Mouse (Mus musculus) colon, adult 2 months (tissue): ENCODE measurements around the gene Zfr2. TPM values are rescaled to one million over a fixed set of nuclear protein-coding genes. Genes with fewer than 3 reads are reported as not detected.

Source experiments
- polyA plus RNA-seq: library from polyadenylated mRNA; depleted of rRNA; stranded (reverse); fragments of >200 nt; gene quantifications from 2 replicates; pipeline ENCODE4 v1.2.3, GENCODE M21; 2012; rRNA removed

Zfr2 gene
- 14.2 and 20.7 TPM in 2 replicates for polyA plus RNA-seq

GRCm38 (mm10) chr10:81232580-81233225, at the start of gene Zfr2:
Gene Zfr2, plus strand, starts transcription at chr10:81233155.

GRCm38 (mm10) chr10:81183805-81184204, 49.1 kb upstream of the Zfr2 start, which contains the start of gene 4930442H23Rik:
Gene 4930442H23Rik, minus strand, starts transcription at chr10:81183849.

GRCm38 (mm10) chr10:81201807-81202758, 30.9 kb upstream of the Zfr2 start, which contains the start of gene Nmrk2:
Gene Nmrk2, minus strand, starts transcription at chr10:81202051.

GRCm38 (mm10) chr10:81230438-81231332, 2.3 kb upstream of the Zfr2 start, which contains the start of gene Atcay:
Gene Atcay, minus strand, starts transcription at chr10:81230833.

GRCm38 (mm10) chr10:81252424-81253419, 19.8 kb downstream of the Zfr2 start, which contains the start of gene Matk:
Gene Matk, plus strand, starts transcription at chr10:81252935.

GRCm38 (mm10) chr10:81266211-81267105, 33.5 kb downstream of the Zfr2 start, which contains the start of the genes Mrpl54 and Apba3:
Gene Mrpl54, minus strand, starts transcription at chr10:81266934.
Gene Apba3, plus strand, starts transcription at chr10:81266960.

GRCm38 (mm10) chr10:81291511-81292104, 58.7 kb downstream of the Zfr2 start, which contains the start of gene Tjp3:
Gene Tjp3, minus strand, starts transcription at chr10:81291581.

GRCm38 (mm10) chr10:81292554-81293333, 59.8 kb downstream of the Zfr2 start, which contains the start of gene Pip5k1c:
Gene Pip5k1c, plus strand, starts transcription at chr10:81292963.

Other genes starting within 250 kb of the Zfr2 start
- 1.2 and 1.7 TPM in 2 replicates for gene Gng7, start 218.2 kb upstream of the Zfr2 start, polyA plus RNA-seq
- 0.54 and 0.86 TPM in 2 replicates for gene Diras1, start 207.5 kb upstream of the Zfr2 start, polyA plus RNA-seq
- gene Slc39a3, start 195.7 kb upstream of the Zfr2 start, polyA plus RNA-seq, result 43.7 and 44.3 TPM in 2 replicates
- 211 and 238 TPM in 2 replicates for gene Sgta, start 173.0 kb upstream of the Zfr2 start, polyA plus RNA-seq
- gene Thop1, start 163.1 kb upstream of the Zfr2 start, polyA plus RNA-seq, result 58.4 and 62.8 TPM in 2 replicates
- gene Creb3l3, start 134.3 kb upstream of the Zfr2 start, polyA plus RNA-seq, result 4.2 and 6.2 TPM in 2 replicates
- gene Map2k2, start 127.2 kb upstream of the Zfr2 start, polyA plus RNA-seq, result 322 and 325 TPM in 2 replicates
- 243 and 284 TPM in 2 replicates for gene Zbtb7a, start 97.9 kb upstream of the Zfr2 start, polyA plus RNA-seq
- gene Pias4, start 65.2 kb upstream of the Zfr2 start, polyA plus RNA-seq, result 55.8 and 61.5 TPM in 2 replicates
- gene Eef2, start 56.5 kb upstream of the Zfr2 start, polyA plus RNA-seq, result 2,007 and 2,039 TPM in 2 replicates
- 125 and 128 TPM in 2 replicates for gene Dapk3, start 50.1 kb upstream of the Zfr2 start, polyA plus RNA-seq
- gene 4930442H23Rik, start 49.3 kb upstream of the Zfr2 start, polyA plus RNA-seq, result not detected in 2 replicates
- gene Nmrk2, start 31.1 kb upstream of the Zfr2 start, polyA plus RNA-seq, result not detected in 2 replicates
- gene Atcay, start 2.3 kb upstream of the Zfr2 start, polyA plus RNA-seq, result 1.1 and 1.4 TPM in 2 replicates
- gene Matk, start 19.8 kb downstream of the Zfr2 start, polyA plus RNA-seq, result 9.0 and 10.3 TPM in 2 replicates
- 157 and 224 TPM in 2 replicates for gene Mrpl54, start 33.8 kb downstream of the Zfr2 start, polyA plus RNA-seq
- gene Apba3, start 33.8 kb downstream of the Zfr2 start, polyA plus RNA-seq, result 123 and 126 TPM in 2 replicates
- 261 and 310 TPM in 2 replicates for gene Tjp3, start 58.4 kb downstream of the Zfr2 start, polyA plus RNA-seq
- gene Pip5k1c, start 59.8 kb downstream of the Zfr2 start, polyA plus RNA-seq, result 65.4 and 73.0 TPM in 2 replicates
- 33.3 and 36.3 TPM in 2 replicates for gene Cactin, start 87.9 kb downstream of the Zfr2 start, polyA plus RNA-seq
- 23.0 and 24.8 TPM in 2 replicates for gene Tbxa2r, start 95.6 kb downstream of the Zfr2 start, polyA plus RNA-seq
- gene Gipc3, start 110.1 kb downstream of the Zfr2 start, polyA plus RNA-seq, result 3.0 and 3.5 TPM in 2 replicates
- gene Hmg20b, start 117.3 kb downstream of the Zfr2 start, polyA plus RNA-seq, result 209 and 214 TPM in 2 replicates
- 33.7 and 37.4 TPM in 2 replicates for gene Mfsd12, start 124.3 kb downstream of the Zfr2 start, polyA plus RNA-seq
- 43.7 and 48.7 TPM in 2 replicates for gene 4930404N11Rik, start 132.7 kb downstream of the Zfr2 start, polyA plus RNA-seq
- gene Fzr1, start 145.4 kb downstream of the Zfr2 start, polyA plus RNA-seq, result 130 and 133 TPM in 2 replicates
- 98.1 and 108 TPM in 2 replicates for gene Dohh, start 151.3 kb downstream of the Zfr2 start, polyA plus RNA-seq
- 2.9 TPM in 2 replicates for gene Gm48551, start 151.3 kb downstream of the Zfr2 start, polyA plus RNA-seq
- gene Gm48552, start 155.8 kb downstream of the Zfr2 start, polyA plus RNA-seq, result 4.4 and 5.7 TPM in 2 replicates
- 504 and 602 TPM in 2 replicates for gene Smim24, start 159.9 kb downstream of the Zfr2 start, polyA plus RNA-seq
- 33.9 and 48.1 TPM in 2 replicates for gene Nfic, start 222.5 kb downstream of the Zfr2 start, polyA plus RNA-seq
- 4.7 and 5.4 TPM in 2 replicates for gene Celf5, start 249.6 kb downstream of the Zfr2 start, polyA plus RNA-seq